ENCODE assay signal across 7 mouse cellular contexts in the genomic region with DNA sequence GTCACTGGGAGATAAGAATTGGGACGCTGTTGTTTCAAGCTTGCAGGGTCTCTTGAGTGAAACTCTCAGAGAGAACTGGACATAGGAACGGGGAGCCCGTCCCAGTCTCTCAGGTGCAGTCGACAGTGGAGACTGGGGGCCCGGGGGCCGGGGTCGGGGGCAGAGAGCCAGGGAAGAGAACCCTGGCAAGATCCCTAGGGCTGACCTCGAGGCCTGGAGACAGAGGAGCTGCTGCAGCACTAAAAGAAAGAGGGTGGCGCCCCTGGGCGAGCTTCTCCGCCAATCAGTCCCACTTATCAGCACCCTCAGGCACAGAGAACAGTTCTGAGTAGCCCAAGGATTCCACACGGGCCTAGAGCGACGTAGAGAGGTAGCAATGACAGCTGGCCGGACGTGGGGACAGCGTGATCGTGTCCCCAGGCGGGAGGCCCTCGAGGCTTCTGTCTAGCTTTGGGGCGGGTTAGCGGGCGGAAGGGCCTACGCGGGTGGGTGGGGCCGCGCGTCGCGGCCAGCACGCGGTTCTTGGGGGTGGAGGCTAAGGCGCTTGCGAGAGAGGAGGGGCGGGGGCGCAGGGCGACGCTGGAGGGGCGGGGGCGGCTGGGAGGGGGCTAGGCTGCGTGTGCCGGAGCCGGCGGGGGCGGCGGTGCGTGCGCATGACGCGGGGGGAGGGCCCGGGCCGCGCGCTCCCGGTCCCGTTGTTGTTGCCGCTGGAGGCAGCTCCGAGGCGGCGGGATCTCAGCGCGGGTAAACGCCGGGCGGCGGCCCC. TPM values are rescaled to one million over a fixed set of nuclear protein-coding genes. Genes with fewer than 3 reads are reported as not detected.
DNase-seq lines count a peak whose midpoint lies in the region; ATAC-seq lines count a peak whose summit lies in the region.

No protein-coding gene starts in this region.

- ATAC-seq in common myeloid progenitor, adult 5-6 weeks (replicated peaks; ENCODE audit: low read depth, poor library complexity, severe bottlenecking) = peak; percentile 69

- peak; percentile 90 to 94 for DNase-seq in adrenal gland, adult (ENCODE audit: inconsistent age in 2 of 2, low spot score in 1 of 2)
- DNase-seq in gastrocnemius, adult 8-10 months (ENCODE audit: low spot score in 2 of 2) = peak; percentile 79 to 86
- peak; percentile 92 for DNase-seq in induced T-regulatory cell, adult 2 months (ENCODE audit: low read depth)
- peak; percentile 89 for DNase-seq in left cerebral cortex, postnatal 25 days (ENCODE audit: low spot score in 2 of 2)
- peak; percentile 91 for DNase-seq in mesoderm, embryonic 11.5 days (ENCODE audit: low read depth, low spot score)
- peak; percentile 81 to 83 for DNase-seq in right cerebral cortex, postnatal 36 days (ENCODE audit: low spot score in 2 of 2)

- intact Hi-C loops in left cerebral cortex, postnatal 25 days (cut with DNase I) = no loop called here

RNA-seq across cellular contexts. Expression of a gene that starts 0.5 kb away (rescaled TPM):
- 23.6 and 35.8 TPM in 2 replicates for total RNA-seq in common myeloid progenitor, adult 5-6 weeks (2017)
- 10 to 100 TPM; 79.7 to 89.0 (median 83.6) TPM for total RNA-seq in gastrocnemius, adult 8-10 months (2022)
- 100 to 1,000 TPM; 505 to 511 TPM for total RNA-seq in left cerebral cortex, postnatal 25 days (2021)

RNA-seq across cellular contexts. Expression of a gene that starts 3.8 kb away (rescaled TPM):
- total RNA-seq in common myeloid progenitor, adult 5-6 weeks (2017) = 9.1 and 9.5 TPM in 2 replicates
- total RNA-seq in gastrocnemius, adult 8-10 months (2022) = 10 to 100 TPM; 18.4 to 19.9 (median 19.3) TPM
- 10 to 100 TPM; 25.9 to 27.3 TPM for total RNA-seq in left cerebral cortex, postnatal 25 days (2021)

RNA-seq across cellular contexts. Expression of a gene that starts 6.4 kb away (rescaled TPM):
- total RNA-seq in common myeloid progenitor, adult 5-6 weeks (2017) = 19.0 and 30.9 TPM in 2 replicates
- total RNA-seq in gastrocnemius, adult 8-10 months (2022) = 100 to 1,000 TPM; 188 to 243 (median 221) TPM
- total RNA-seq in left cerebral cortex, postnatal 25 days (2021) = 100 to 1,000 TPM; 130 to 137 TPM

RNA-seq across cellular contexts. Expression of a gene that starts 27.8 kb away (rescaled TPM):
- 18.9 and 35.9 TPM in 2 replicates for total RNA-seq in common myeloid progenitor, adult 5-6 weeks (2017)
- 10 to 100 TPM; 10.7 to 14.5 (median 12.6) TPM for total RNA-seq in gastrocnemius, adult 8-10 months (2022)
- total RNA-seq in left cerebral cortex, postnatal 25 days (2021) = 10 to 100 TPM; 28.5 to 33.2 TPM

RNA-seq across cellular contexts. Expression of a gene that starts 28.1 kb away (rescaled TPM):
- total RNA-seq in common myeloid progenitor, adult 5-6 weeks (2017) = 13.9 and 14.3 TPM in 2 replicates
- 10 to 100 TPM in 3 of 4 experiments, 1 to 10 TPM in 1; 9.3 to 12.6 (median 10.7) TPM for total RNA-seq in gastrocnemius, adult 8-10 months (2022)
- 100 to 1,000 TPM; 132 TPM for total RNA-seq in left cerebral cortex, postnatal 25 days (2021)

Comparison
In these comparisons a context has a peak if more than half of its experiments do, and no peak if none do; other contexts are left out.
1. Peak in every context shown above with its lines: DNase-seq and ATAC-seq.
2. RNA of a gene that starts 0.5 kb away (total RNA-seq): 505 to 511 TPM in left cerebral cortex, postnatal 25 days; 79.7 to 89.0 TPM in gastrocnemius, adult 8-10 months and 23.6 to 35.8 TPM in common myeloid progenitor, adult 5-6 weeks; every median in the first group is over 4 times any median in the second.